Mouse (Mus musculus) gastrocnemius, postnatal 25 days (tissue): Measurements from ENCODE around the gene Zfp850. TPM values are rescaled to one million over a fixed set of nuclear protein-coding genes. Genes with fewer than 3 reads are reported as not detected.
"Not testable (repeated sequence)": the region's sequence is repeated elsewhere in the genome, so short reads cannot be mapped to it uniquely, and the experiment has no call there.

Experiments used
- DNase-seq: peaks from one replicate; pipeline ENCODE4 v3.0.0; 2022
- long read RNA-seq, 2 experiments: library from polyadenylated mRNA; stranded (forward); transcript quantifications; one replicate each; pipeline ENCODE4 v2.0.0; 2021
- total RNA-seq, 2 experiments: library from RNA; stranded (reverse); gene quantifications; 1 replicate in 1 of 2; 2 replicates in 1 of 2; pipeline ENCODE4 v1.2.3; 2021

Gene Zfp850
- under 1 TPM; 0.38 to 0.46 TPM for total RNA-seq
- long read RNA-seq, experiment 1, result 0 reads
- long read RNA-seq, experiment 2, result 0 reads

DNA sequence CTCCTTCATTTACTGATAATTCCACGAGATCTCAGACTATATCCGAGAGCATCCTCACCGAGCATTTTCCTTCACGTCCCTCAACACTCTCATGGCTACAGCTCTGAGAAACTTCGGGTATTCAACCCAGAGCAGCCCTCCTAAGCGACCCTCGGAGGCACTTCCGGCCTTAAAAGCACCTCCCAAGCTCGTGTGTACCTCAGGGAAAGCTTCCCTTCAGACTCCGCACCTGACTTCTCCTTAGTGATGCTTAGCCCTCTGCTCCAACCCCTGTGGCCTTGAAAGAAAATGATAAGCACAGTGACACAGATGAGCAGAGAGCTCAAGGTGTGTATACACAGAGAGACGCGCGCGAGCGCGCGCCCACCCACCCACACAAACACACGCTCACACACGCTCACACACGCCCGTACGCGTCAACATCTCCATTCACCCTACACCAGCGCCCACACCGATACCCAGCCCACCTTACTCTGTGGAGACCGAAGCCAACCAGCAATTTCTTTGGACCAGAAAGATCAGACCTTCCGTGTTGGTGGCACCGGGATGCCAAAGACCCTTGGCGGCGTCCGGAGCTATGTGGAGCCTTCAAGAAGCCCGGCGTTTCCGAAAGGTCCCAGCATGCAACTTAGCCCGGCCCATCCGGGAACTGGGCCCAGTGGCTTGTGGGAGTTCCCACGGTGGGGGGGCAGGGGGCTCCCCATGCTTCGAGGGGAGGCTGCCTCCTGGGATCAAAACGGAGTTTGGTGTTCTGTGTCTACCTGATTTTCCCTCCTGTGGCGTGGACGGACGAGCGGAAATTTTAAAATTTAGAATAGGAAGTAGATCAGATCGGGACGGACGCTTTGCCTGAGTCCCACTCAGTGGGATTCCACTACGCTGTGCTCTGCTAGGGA, at the start of gene Zfp850:
Gene Zfp850, minus strand, starts transcription at position 567 of the 896 bp plus-strand sequence.
- DNase-seq, result peak; percentile 63

DNA sequence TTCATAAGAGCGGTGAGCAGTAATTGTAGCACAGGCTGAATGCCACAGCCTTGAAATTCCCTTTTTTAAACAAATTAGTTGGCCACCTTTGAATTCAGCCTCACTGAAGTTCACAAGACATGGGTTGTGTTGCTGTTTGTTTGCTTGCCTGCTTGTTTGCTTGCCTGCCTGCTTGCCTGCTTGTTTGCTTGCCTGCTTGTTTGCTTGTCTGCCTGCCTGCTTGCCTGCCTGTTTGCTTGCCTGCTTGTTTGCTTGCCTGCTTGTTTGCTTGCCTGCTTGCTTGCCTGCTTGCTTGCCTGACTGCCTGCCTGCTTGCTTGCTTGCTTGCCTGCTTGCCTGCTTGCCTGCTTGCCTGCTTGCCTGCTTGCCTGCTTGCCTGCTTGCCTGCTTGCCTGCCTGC, 46.1 kb upstream of the Zfp850 start:
- no peak for DNase-seq

DNA sequence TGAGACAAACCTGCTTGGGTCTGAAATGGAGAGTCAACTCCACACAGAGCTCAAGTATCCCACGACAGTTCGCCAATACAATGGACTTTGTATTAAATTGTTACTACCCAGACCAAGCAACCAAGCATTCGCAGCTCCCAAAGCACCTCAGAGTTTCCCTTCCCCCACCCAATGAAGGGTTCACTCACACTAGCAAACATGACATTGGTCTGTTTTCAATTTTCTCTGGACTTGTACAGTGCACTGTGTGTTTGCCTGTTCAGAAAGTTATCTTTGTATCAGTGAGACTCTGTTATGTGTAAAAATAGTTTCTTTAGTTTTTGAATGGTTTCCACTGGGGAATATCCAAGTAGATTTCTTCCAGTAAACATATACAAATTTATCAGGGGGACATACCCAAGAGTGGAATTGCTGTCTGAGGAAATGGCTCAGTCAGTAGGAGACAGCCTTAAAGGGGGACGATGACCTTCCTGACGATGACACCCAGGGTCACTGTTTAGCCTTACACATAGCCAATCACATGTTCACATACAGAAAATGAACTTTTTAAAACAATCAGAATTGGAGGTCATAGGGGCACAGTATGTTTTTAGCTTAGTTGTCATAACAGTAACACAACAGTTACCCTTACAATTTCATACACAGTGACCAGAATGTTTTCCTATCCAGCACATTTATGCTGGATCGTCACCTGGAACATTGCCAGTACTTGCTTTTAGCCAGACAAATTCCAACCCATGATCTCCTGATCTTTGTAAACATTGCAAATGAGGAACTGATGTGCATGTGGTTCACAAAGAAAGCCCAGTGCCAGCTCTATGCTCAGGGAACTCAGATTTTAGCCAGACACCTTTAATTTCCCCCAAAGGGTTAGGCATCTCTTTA, 39.4 kb upstream of the Zfp850 start:
- DNase-seq, result no peak

DNA sequence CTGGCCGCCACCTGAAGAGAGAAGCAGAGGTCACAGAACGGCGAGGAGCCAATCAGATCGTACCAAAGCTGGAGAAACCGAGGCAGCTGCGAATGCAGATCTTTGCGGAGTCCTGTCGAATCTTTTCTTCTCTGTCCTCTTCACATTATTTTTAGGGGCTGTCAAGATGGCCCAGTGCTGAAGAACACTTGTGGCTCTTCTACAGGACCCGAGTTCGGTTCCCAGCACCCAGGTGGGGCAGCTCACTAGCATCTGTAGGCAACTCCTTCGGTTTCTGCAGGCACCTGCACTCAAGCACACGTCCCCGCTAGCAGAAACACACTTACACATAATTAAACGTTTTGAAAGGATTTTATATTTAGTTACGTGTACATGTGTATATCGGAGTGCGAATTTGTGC, 36.7 kb upstream of the Zfp850 start:
- DNase-seq, result no peak

DNA sequence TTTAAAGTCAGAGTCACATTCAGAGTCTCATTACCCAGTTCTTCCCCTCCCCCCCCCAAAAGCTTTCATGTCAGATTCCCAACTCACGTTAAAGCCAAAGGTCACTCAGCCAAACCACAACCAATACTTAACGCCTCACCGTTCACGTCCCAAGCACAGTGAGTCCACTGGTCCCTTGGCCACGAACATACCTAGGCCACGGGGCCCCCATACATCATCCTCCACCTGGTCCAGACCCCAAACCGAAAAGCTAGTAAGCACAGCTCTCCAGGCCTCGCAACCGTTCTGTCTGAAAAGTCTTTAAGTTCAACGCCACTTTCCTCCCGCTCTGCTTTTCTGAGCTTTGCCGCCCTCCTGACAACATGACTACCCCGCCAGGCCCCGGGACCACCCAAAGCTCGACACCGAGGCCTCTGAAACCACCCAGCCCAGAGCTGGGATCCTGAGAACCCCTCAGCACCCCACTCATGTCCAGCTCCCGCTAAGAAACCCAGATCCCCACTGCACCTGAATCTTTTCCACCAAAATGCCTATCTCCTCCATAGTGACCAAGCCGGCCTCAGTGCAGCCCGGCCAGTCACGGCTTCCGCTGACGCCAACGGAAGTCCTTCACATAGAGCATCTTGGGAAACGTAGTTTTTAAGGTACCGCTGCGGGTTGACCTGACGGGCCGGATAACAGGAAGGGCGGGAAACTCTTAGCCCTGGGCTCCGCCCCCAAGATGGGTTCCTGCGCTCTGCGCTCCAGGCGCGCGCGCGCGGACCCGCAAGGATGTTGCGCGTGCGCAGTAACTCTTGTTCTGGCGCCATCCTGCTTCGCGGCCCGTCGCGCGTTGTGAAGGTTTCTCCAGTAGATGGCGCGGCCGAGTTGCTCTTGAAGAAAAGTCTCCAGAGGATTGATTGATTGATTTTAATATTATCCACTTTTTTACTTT, 35.8 kb upstream of the Zfp850 start, which contains the start of gene Psmc4:
Gene Psmc4, minus strand, starts transcription at position 626 of the 934 bp plus-strand sequence.
- peak; percentile 97 for DNase-seq

DNA sequence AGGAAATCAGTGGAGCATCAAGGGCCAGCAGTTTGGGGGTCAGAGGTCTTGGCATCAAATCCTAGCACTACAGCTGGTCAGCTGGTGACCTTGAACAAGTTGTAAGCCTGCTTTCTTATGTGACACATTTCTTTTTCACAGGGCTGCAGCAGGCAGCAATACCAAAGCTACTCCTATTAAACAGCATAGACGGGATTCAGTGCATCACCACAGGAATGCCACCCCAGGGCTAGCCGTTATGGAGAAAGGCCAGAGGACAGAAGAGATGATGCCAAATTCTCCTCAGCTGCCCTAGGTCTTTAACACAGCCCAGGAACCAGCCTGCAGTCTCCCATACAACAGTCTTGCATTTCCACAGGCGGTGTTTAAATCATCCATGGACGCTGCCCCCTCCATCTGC, 30.6 kb upstream of the Zfp850 start:
- no peak for DNase-seq

DNA sequence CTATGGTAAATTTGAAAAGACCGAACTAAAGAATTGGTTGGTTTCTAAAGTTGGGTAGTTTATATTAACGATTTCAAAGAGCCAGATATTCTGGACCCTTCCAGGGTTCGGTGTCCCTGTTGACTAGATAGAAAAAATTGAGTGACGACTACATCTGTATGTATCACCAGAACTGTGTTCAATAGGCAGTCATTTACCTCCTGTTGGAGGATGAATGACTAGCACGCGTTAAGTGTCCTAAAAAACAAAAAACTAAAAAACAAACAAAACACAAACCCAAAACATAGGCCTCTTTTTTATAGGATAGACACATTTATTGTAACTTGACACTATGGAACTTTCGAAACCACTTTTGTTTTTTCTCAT, 513 bp upstream of the Zfp850 start:
- no peak for DNase-seq

DNA sequence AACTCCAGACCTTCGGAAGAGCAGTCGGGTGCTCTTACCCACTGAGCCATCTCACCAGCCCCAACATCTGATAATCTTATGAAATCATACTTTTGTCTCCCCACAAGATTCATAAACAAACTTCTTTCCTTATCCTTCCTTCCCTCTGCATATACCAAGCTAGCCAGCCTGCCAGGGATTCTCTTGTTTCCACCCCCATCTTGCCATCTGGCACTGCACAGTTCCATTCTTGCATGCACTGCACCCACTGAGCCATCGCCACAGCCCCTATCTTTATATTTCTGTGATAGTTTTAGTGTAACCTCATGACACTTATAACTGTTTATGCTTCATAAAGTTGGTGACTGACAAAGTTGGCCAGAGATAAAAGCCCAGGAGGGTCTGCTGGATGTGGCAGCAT, 3.6 kb downstream of the Zfp850 start:
- DNase-seq, result no peak

DNA sequence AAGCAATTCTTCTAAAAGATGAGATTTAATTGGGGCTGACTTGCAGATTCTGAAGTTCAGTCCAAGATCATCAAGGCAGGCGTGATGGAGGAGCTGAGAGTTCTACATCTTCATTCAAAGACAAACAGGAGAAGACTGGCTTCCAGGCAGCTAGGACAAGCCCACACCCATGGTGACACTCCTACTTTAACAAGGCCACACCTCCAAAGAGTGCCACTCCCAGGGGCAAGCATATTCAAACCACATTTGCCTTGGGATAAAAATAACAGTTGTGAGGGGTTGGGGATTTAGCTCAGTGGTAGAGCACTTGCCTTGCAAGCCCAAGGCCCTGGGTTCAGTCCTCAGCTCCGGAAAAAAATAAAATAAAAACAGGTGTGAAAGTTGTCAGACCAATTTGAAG, 31.7 kb downstream of the Zfp850 start:
- no peak for DNase-seq

DNA sequence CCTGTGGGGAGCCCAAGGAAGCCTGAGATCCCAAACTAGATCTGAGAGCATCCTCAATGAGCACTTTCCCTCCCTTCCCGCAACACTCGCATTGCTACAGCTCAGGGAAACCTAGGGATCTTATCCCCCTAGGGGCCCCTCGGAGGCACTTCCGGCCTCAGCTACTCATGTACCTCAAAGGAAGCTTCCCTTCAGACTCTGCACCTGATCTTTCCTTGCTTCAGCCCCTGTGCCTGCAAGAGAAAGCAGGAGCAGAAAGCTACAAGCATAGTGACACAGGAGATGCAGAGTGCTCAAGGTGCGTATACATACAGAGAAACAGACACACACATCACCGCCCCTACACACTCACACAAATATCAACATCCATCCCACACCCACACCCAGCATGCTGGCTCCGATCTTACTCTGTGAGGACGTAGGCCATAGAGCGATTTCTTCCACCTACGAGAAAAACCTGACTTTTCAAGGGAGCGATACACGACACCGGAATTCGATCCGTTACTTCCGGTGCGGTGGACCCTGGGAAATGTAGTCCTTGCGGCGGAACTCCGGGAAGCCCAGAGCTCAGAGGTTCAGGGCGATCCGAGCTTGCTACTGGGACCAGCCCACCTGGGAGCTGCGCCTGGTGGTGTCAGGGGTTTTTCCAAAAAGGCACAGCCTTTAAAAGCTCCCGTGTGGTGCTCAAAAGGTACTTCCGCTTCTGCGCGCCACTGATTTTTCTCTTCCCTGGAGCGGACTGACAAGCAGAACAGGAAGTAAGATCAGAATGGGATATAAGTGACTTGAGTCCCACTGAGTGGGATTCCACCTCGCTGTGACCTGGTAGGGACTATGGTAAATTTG, 35.0 kb downstream of the Zfp850 start, which contains the start of gene Zfp780b:
Gene Zfp780b, minus strand, starts transcription at position 489 of the 846 bp plus-strand sequence.
- DNase-seq, result peak; percentile 52

DNA sequence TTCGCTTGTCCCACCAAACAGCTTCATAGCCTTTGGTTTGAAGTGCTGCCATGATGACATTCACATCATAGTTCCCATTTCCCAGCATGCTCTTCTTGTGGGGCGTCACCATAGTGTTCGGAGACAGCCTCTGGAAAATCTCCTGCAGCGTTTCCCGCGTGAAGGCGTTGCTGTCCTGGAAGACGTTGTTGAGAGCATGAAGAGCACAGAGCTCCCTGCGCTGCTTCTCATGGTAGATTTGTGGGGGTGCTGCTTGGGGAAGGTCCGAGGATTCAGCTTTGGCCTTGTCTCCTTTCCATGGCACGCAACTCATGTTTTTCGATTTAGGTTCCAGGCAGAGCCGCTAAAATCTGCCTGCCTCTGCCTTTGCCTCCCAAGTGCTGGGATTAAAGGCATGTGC, 64.5 kb downstream of the Zfp850 start:
- DNase-seq, result not testable (repeated sequence)

DNA sequence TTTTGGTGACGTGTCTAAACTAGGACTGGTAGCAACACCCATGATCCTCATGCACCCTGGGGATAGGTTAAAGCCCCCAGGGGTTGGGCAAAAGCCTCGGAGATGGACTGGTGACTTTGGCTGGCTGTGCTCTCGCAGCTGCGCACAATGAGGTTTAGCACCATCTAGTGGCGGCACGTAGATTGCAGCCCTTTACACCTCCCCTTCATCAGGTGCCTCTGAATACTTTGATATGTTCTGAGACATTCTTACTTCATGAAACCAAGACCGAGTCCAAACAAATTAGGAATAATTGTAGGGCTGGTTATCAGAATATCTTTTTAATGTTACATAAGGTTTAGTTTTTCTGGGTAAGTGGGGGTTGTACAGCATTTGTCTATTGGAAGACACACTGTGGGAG, 72.0 kb downstream of the Zfp850 start:
- DNase-seq, result not testable (repeated sequence)

Other genes starting within 250 kb of the Zfp850 start
- gene Zfp626, start 206.9 kb downstream of the Zfp850 start, total RNA-seq, result 1 to 10 TPM; 3.8 to 3.9 TPM
- gene Zfp59, start 175.5 kb downstream of the Zfp850 start, total RNA-seq, result 1 to 10 TPM; 1.6 to 1.7 TPM
- gene Zfp607a, start 156.6 kb downstream of the Zfp850 start, total RNA-seq, result 1 to 10 TPM; 1.9 to 2.0 TPM
- gene Zfp974, start 84.7 kb downstream of the Zfp850 start, total RNA-seq, result 1 to 10 TPM; 3.2 to 5.4 TPM
- gene Zfp780b, start 34.9 kb downstream of the Zfp850 start, total RNA-seq, result 1 to 10 TPM; 6.3 to 7.2 TPM
- gene Psmc4, start 36.0 kb upstream of the Zfp850 start, total RNA-seq, result 100 to 1,000 TPM in 1 of 2 experiments, 10 to 100 TPM in 1; 99.0 to 104 TPM
- not detected for gene Fcgbp, start 57.1 kb upstream of the Zfp850 start, total RNA-seq
- not detected for gene 9530053A07Rik, start 115.4 kb upstream of the Zfp850 start, total RNA-seq
- gene Fbl, start 155.6 kb upstream of the Zfp850 start, total RNA-seq, result 10 to 100 TPM; 21.8 to 24.3 TPM
- 10 to 100 TPM; 91.6 to 95.8 TPM for gene Dyrk1b, start 165.4 kb upstream of the Zfp850 start, total RNA-seq